Mouse (Mus musculus) kidney, postnatal 0 days (tissue): ENCODE results near the gene Efr3b. TPM values are rescaled to one million over a fixed set of nuclear protein-coding genes. Genes with fewer than 3 reads are reported as not detected.

ENCODE experiments used
- ATAC-seq: fragments of 200-750 bp; cut with Nextera tagmentation; replicated peaks from 2 replicates; pipeline ENCODE4 v1.8.0; 2017; ENCODE audit warnings: low read depth, moderate number of reproducible peaks, moderate TSS enrichment, moderate library complexity; ENCODE audit not compliant: low FRiP score
- DNase-seq: peaks from one replicate; pipeline ENCODE4 v3.0.0-alpha.2; 2016; ENCODE audit warnings: low spot score
- H3K27ac ChIP-seq: fragments of 300-500 bp; sonication (generic); 2 replicates; pipeline ENCODE4 v1.5.1; 2014; ENCODE audit warnings: mild to moderate bottlenecking
- H3K27me3 ChIP-seq: fragments of 300-500 bp; sonication (generic); 2 replicates; pipeline ENCODE4 v1.6.1; 2014; ENCODE audit warnings: low read length, mixed read lengths; ENCODE audit not compliant: insufficient read depth
- H3K36me3 ChIP-seq: fragments of 300-500 bp; sonication (generic); 2 replicates; pipeline ENCODE4 v1.6.1; 2014; ENCODE audit warnings: low read length, mixed read lengths; ENCODE audit not compliant: insufficient read depth
- H3K4me1 ChIP-seq: fragments of 300-500 bp; sonication (generic); replicated peaks from 2 replicates; pipeline ENCODE4 v1.6.1; 2014; ENCODE audit warnings: antibody characterized with exemption, low read length, mixed read lengths; ENCODE audit not compliant: insufficient read depth
- H3K4me2 ChIP-seq: fragments of 300-500 bp; sonication (generic); 2 replicates; pipeline ENCODE4 v1.6.1; 2014; ENCODE audit warnings: mild to moderate bottlenecking, low read length, moderate library complexity, mixed read lengths
- H3K4me3 ChIP-seq: fragments of 300-500 bp; sonication (generic); replicated peaks from 2 replicates; pipeline ENCODE4 v1.5.1; 2014; ENCODE audit warnings: low read depth, low read length
- H3K9ac ChIP-seq: fragments of 300-500 bp; sonication (generic); 2 replicates; pipeline ENCODE4 v1.6.1; 2014; ENCODE audit warnings: low read depth, low read length
- H3K9me3 ChIP-seq: fragments of 300-500 bp; sonication (generic); replicated peaks from 2 replicates; pipeline ENCODE4 v1.6.1; 2016; ENCODE audit warnings: low read length, inconsistent platforms, mixed read lengths
- CTCF ChIP-seq: IDR thresholded peaks from 2 replicates; pipeline ENCODE4 v1.5.1; 2016; ENCODE audit warnings: antibody characterized with exemption, low read depth, mild to moderate bottlenecking, moderate library complexity
- WGBS: fragments of 180-500 bp; shearing (Covaris S2); extraction: QIAGEN DNeasy Blood & Tissue Kit; methylation state at CpG from one replicate; pipeline ENCODE4 v1.1.7; 2014; 5-methylcytosine and 5-hydroxymethylcytosine counted together
- polyA plus RNA-seq: library from polyadenylated mRNA; unstranded; fragments of >200 nt; fragmentation: Nextera tagmentation; extraction: Ambion mirVana; gene quantifications from 2 replicates; pipeline ENCODE4 v1.2.1, GENCODE M21; 2015

Gene Efr3b
- polyA plus RNA-seq, 1 experiment from 2014 or later = 1.1 TPM

DNA sequence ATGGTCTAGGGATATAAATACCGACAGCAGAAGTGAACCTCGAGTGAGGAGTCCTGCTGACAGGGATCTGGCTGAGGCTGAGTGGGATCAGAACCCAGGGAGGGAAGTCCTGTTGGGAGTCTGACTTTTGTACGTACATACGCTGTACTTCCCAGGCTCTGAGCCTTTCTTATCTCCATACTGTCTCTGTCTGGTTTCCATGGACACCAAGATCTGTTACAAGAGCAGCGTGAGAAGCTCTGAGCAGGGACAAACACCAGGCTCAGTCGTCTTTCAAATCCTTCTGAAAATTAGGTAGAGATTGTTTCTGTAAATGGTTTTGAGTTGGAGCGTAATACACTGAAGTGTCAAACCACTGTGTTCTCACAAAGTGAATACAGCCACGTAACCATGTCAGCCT, 36.7 kb upstream of the Efr3b start:
- Histone ChIP-seq H3K36me3 (no peaks in the 10 kb centered on the region), H3K27me3 (no peaks in the 10 kb centered on the region), H3K27ac (no peak overlapping the region), H3K4me3 (no peak overlapping the region), H3K4me1 (no peaks in the 10 kb centered on the region), H3K4me2 (no peak overlapping the region), H3K9ac (no peak overlapping the region), H3K9me3 (no peaks in the 10 kb centered on the region)
- ATAC-seq (no peak), DNase-seq (no peak)
- WGBS = 67% methylated on average over 8 of the region's 8 CpGs
- TF ChIP-seq CTCF = no peak

DNA sequence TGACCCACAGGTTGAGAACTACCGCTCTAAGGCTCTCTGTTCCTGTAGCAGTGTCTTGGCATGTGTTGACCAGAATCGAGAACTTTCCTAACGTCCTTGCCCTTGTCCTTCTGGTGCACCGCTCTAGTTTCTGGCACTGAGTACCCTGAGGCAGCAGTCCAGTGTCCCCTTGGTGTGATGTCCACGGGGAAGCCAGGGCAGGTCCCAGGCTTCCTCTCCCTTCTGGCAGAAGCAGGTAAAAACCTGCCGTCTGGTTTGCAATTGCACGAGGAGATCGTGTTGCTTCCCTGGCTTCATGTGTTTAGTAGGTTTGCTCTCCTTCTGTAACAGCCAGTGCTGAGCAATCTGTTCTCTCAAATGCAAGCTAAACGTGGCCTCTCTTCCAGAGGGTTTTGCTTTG, 33.0 kb upstream of the Efr3b start:
- Histone ChIP-seq H3K4me2 (no peak overlapping the region), H3K4me3 (no peak overlapping the region), H3K27me3 (no peaks in the 10 kb centered on the region), H3K4me1 (no peaks in the 10 kb centered on the region), H3K9ac (no peak overlapping the region), H3K9me3 (no peaks in the 10 kb centered on the region), H3K27ac (no peak overlapping the region), H3K36me3 (no peaks in the 10 kb centered on the region)
- DNase-seq (no peak), ATAC-seq (no peak)
- 78% methylated on average over 9 of the region's 9 CpGs for WGBS
- no peak for TF ChIP-seq CTCF

DNA sequence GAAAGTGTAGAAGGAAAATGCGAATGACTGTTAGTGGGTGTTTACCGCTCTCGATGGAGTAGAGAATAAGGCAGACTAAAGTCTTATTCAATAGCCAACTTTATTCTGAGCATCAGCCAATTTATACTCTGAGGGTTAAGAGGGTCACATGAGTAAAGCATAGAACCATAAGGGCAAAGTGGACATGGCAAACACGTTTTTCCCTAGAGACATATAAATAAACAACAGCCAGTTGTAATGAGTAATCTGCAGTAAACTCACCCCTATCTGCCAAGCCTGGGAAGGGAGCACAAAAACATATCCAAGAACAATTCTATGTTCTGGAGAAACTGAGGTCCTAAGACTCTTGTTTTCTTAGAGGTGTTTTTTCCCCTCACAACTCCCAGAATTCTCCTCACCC, 29.8 kb upstream of the Efr3b start:
- WGBS = 74% methylated on average over 4 of the region's 4 CpGs
- Histone ChIP-seq H3K27me3 (no peaks in the 10 kb centered on the region), H3K9me3 (no peaks in the 10 kb centered on the region), H3K4me3 (no peak overlapping the region), H3K36me3 (no peaks in the 10 kb centered on the region), H3K4me1 (no peaks in the 10 kb centered on the region), H3K27ac (no peak overlapping the region), H3K9ac (no peak overlapping the region), H3K4me2 (no peak overlapping the region)
- no peak for ATAC-seq
- TF ChIP-seq CTCF = no peak
- DNase-seq = no peak

DNA sequence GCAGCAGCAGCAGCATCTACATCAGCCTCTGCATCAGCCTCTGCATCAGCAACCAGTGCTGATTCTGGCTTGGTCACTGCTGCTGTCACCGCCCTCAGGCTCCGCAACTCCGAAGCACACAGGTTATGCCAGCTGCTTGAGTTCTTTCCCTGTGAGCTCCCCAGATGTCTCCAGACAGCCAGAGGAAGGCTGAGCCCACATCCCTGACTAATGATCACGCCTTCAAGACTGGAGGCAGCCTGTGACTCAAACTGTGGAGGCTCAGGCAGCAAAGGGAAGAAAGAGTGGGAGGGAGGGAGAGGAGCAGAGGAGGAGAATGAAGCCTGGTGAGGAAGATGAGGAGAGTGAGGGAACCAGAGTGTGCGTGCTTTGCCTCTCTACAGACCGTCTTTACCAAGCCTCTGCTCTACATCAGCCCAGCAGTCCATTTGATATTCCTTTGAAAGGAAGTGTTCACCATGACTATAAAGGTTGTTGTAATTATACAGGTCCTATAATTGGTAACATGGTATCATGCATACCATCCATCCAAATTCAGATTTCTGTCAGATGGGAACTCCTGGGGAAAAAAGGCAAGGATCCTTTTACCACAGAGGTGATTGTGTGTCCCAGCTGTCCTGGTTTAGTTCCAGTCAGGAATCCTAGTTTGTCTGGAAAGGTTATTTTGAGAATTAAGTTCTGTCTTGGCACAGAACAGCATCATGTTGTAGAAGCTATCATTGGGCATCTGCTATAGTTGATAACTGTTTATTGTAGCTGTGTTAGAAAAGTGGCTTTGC, 28.2 kb upstream of the Efr3b start:
- Histone ChIP-seq H3K9ac (no peak overlapping the region), H3K27ac (no peak overlapping the region), H3K4me3 (no peak overlapping the region), H3K4me2 (no peak overlapping the region), H3K27me3 (no peaks in the 10 kb centered on the region), H3K9me3 (no peaks in the 10 kb centered on the region), H3K4me1 (no peaks in the 10 kb centered on the region), H3K36me3 (no peaks in the 10 kb centered on the region)
- no peak for TF ChIP-seq CTCF
- WGBS = 77% methylated on average over 6 of the region's 6 CpGs
- no peak for DNase-seq
- ATAC-seq = no peak

DNA sequence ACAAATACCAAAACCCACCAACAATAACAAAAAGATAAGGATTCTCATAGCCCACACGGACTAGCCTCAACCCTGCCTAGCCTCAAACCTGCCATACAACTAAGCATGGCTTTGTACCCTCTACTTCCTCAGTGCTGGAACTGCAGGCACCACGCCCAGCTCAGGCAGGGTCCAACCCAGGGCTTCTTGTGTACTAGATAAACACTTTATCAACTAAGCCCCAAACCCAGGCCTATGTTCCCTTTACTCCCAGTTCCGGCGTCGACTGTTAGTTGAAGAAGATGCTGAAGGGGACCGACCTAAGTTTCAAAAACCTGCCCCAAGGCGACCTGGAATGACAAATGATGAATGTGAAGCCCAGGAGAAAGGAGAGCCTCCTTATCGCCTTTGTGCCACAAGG, 27.2 kb upstream of the Efr3b start:
- DNase-seq = no peak
- no peak overlapping the region for H3K4me3 ChIP-seq
- no peak for ATAC-seq
- H3K27ac ChIP-seq = no peak overlapping the region
- TF ChIP-seq CTCF = no peak
- H3K4me2 ChIP-seq = no peak overlapping the region
- H3K36me3 ChIP-seq = no peaks in the 10 kb centered on the region
- H3K9me3 ChIP-seq = no peaks in the 10 kb centered on the region
- H3K4me1 ChIP-seq = no peaks in the 10 kb centered on the region
- H3K9ac ChIP-seq = no peak overlapping the region
- WGBS = 73% methylated on average over 8 of the region's 8 CpGs
- no peaks in the 10 kb centered on the region for H3K27me3 ChIP-seq

DNA sequence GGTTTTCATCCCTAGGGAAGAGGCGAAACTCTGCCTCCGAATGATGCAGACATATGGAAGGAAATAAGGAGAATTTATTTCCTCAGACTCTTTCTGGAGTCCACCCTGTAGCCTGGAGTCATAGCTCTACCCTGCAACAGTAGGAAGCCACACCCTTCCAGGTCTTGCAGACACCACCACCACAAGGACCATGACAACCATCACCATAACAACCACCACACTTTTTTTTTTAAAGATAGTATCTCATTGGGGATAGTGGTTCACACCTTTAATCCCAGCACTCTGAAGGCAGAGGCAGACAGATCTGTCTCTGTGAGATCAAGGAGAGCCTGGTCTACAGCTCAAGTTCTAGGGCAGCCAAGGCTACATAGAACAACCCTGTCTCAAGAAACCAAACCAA, 26.8 kb upstream of the Efr3b start:
- no peaks in the 10 kb centered on the region for H3K4me1 ChIP-seq

GRCm38 (mm10) chr12:4059683-4060082, 21.0 kb upstream of the Efr3b start:
- Histone ChIP-seq H3K4me1 (no peaks in the 10 kb centered on the region), H3K36me3 (no peaks in the 10 kb centered on the region), H3K4me3 (no peak overlapping the region), H3K9ac (no peak overlapping the region), H3K9me3 (no peaks in the 10 kb centered on the region), H3K27ac (no peak overlapping the region), H3K4me2 (no peak overlapping the region), H3K27me3 (no peaks in the 10 kb centered on the region)
- no peak for DNase-seq
- no peak for ATAC-seq
- TF ChIP-seq CTCF = no peak
- 83% methylated on average over 4 of the region's 4 CpGs for WGBS

More for the DNA sequence above, 26.8 kb upstream of the Efr3b start:
- no peak overlapping the region for H3K4me2 ChIP-seq
- H3K27me3 ChIP-seq = no peaks in the 10 kb centered on the region
- no peaks in the 10 kb centered on the region for H3K36me3 ChIP-seq
- no peak for ATAC-seq
- H3K9me3 ChIP-seq = no peaks in the 10 kb centered on the region
- no peak overlapping the region for H3K27ac ChIP-seq
- 88% methylated on average over 2 of the region's 2 CpGs for WGBS
- H3K9ac ChIP-seq = no peak overlapping the region
- no peak for DNase-seq
- H3K4me3 ChIP-seq = no peak overlapping the region
- TF ChIP-seq CTCF = no peak
